Mouse (Mus musculus) megakaryocyte progenitor cell, adult 5-6 weeks (primary cell): ENCODE data around the gene Gm45716. TPM values are rescaled to one million over a fixed set of nuclear protein-coding genes. Genes with fewer than 3 reads are reported as not detected.

Source experiments
- ATAC-seq: replicated peaks from 2 replicates; pipeline ENCODE4 v1.8.0; 2016; ENCODE audit warnings: mild to moderate bottlenecking, moderate TSS enrichment, inconsistent platforms; ENCODE audit not compliant: poor library complexity
- total RNA-seq, 2 experiments: library from RNA; stranded (forward) in 1 of 2; stranded (reverse) in 1 of 2; fragments of 157-497, 149-512 nt in 1 of 2; fragments of 200-1000 nt in 1 of 2; gene quantifications; 2 replicates each; pipeline versions ENCODE4 v1.2.3 to v1.2.4; 2015 to 2017

Gene Gm45716
- total RNA-seq, 2 experiments from 2014 or later: 4.5 to 12.2 TPM

GRCm38 (mm10) chr11:90200826-90201225 is 13.3 kb downstream of the Gm45716 start:
- 0 out of 2 replicates have a peak, but pooled peaks have one; percentile 54 for ATAC-seq

- no peak for ATAC-seq
These were observed 26.8 kb downstream of the Gm45716 start for GRCm38 (mm10) chr11:90214246-90214645.

GRCm38 (mm10) chr11:90220022-90220645 is 32.7 kb downstream of the Gm45716 start:
- peak; percentile 53 for ATAC-seq

GRCm38 (mm10) chr11:90220750-90221149 is 33.3 kb downstream of the Gm45716 start:
- ATAC-seq: no peak

GRCm38 (mm10) chr11:90224914-90225470 is 37.5 kb downstream of the Gm45716 start:
- ATAC-seq: peak; percentile 88

- ATAC-seq: no peak; the same call in 1 of the 2 replicates
These were observed 39.8 kb downstream of the Gm45716 start for GRCm38 (mm10) chr11:90227000-90227922.

GRCm38 (mm10) chr11:90228251-90228949 is 40.9 kb downstream of the Gm45716 start:
- no peak for ATAC-seq

- no peak for ATAC-seq
These were observed 42.3 kb downstream of the Gm45716 start for GRCm38 (mm10) chr11:90229800-90230199.

GRCm38 (mm10) chr11:90230671-90231070 is 43.2 kb downstream of the Gm45716 start:
- no peak for ATAC-seq

GRCm38 (mm10) chr11:90231631-90232030 is 44.1 kb downstream of the Gm45716 start:
- ATAC-seq: peak; percentile 52

- ATAC-seq: no peak
These were observed 45.2 kb downstream of the Gm45716 start for GRCm38 (mm10) chr11:90232685-90233084.

GRCm38 (mm10) chr11:90235221-90235620 is 47.7 kb downstream of the Gm45716 start:
- peak; percentile 65 for ATAC-seq

GRCm38 (mm10) chr11:90237616-90238015 is 50.1 kb downstream of the Gm45716 start:
- no peak for ATAC-seq

- ATAC-seq: no peak
These were observed 51.2 kb downstream of the Gm45716 start for GRCm38 (mm10) chr11:90238657-90239056.

- ATAC-seq: peak; percentile 66
These were observed 53.3 kb downstream of the Gm45716 start for GRCm38 (mm10) chr11:90240652-90241330.

GRCm38 (mm10) chr11:90241874-90242273 is 54.4 kb downstream of the Gm45716 start:
- peak; percentile 53 for ATAC-seq

- no peak for ATAC-seq
These were observed 55.8 kb downstream of the Gm45716 start for GRCm38 (mm10) chr11:90243300-90243699.

GRCm38 (mm10) chr11:90245630-90246029 is 58.1 kb downstream of the Gm45716 start:
- ATAC-seq: no peak

- ATAC-seq: no peak
These were observed 59.2 kb downstream of the Gm45716 start for GRCm38 (mm10) chr11:90246676-90247075.

- no peak for ATAC-seq
These were observed 60.3 kb downstream of the Gm45716 start for GRCm38 (mm10) chr11:90247793-90248192.
